In the genomic region with DNA sequence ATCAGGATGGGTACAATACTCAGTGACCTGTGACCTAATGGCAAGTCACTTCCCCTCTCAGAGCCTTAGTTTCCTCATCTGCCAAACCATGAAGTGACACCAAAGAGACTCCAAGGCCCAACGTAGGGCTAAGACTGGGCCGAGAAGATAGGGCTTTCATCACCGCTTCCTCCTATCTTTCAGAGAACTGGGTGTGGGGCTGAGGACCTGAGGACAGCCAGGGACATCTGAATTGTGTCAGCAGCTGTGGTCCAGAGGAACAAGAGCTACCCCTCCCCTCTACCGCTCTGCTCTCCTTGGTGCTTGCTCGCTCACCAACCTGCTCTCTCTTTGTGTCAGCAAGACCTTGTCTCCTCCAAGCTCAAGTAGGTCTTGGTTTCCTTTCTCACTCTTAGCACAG, we compare ENCODE assay signal across 8 mouse cellular contexts. TPM values are rescaled to one million over a fixed set of nuclear protein-coding genes. Genes with fewer than 3 reads are reported as not detected.
DNase-seq lines count a peak whose midpoint lies in the region; ATAC-seq lines count a peak whose summit lies in the region.
"Had no signal": no experiment of that assay in that cellular context is flagged by ENCODE, and none has a peak within 500 bp of the region (broad histone marks: within the 10 kb centered on the region; RNA-seq: fewer than 3 reads in every experiment).

No protein-coding gene starts in this region.

- DNase-seq in A20 (ENCODE audit: low read depth, low spot score): peak; percentile 57
- DNase-seq in CD4-positive helper T cell, adult 2 months (ENCODE audit: low read depth, low spot score): peak; percentile 47
- DNase-seq in gastrocnemius, adult 8-10 months (ENCODE audit: low spot score in 2 of 2): no peak
- no peak for DNase-seq in right cerebral cortex, postnatal 25 days
- DNase-seq in heart, postnatal 25 days (ENCODE audit: low spot score): no peak

- ATAC-seq in inflammation-experienced regulatory T-cells, adult 6 months: peak; percentile 12
- peak; percentile 58 for ATAC-seq in megakaryocyte progenitor cell, adult 5-6 weeks (replicated peaks; ENCODE audit: poor library complexity)
- ATAC-seq: intestine, embryonic 16.5 days had no signal

- intact Hi-C loops in heart, postnatal 25 days (cut with DNase I): no loop called here

RNA-seq across cellular contexts. Expression of a gene that starts 35.7 kb away (rescaled TPM):
- polyA plus RNA-seq in inflammation-experienced regulatory T-cells, adult 6 months (2017; shearing (Covaris generic)): 10 to 100 TPM; 53.4 to 71.7 (median 60.8) TPM
- 36.9 and 37.6 TPM in 2 replicates for total RNA-seq in megakaryocyte progenitor cell, adult 5-6 weeks (2015)
- 29.7 and 34.0 TPM in 2 replicates for total RNA-seq in megakaryocyte progenitor cell, adult 5-6 weeks (2017)
- 10 to 100 TPM; 27.9 to 30.4 (median 29.3) TPM for total RNA-seq in gastrocnemius, adult 8-10 months (2022)
- total RNA-seq in heart, postnatal 25 days (2021): 10 to 100 TPM; 36.5 to 36.6 TPM

RNA-seq across cellular contexts. Expression of a gene that starts 50.5 kb away (rescaled TPM):
- polyA plus RNA-seq in inflammation-experienced regulatory T-cells, adult 6 months (2017; shearing (Covaris generic)): under 1 TPM in 1 of 3 experiments, not detected in 2; 0.26 TPM
- total RNA-seq in megakaryocyte progenitor cell, adult 5-6 weeks (2015): 6.4 and 7.9 TPM in 2 replicates
- 4.0 and 5.7 TPM in 2 replicates for total RNA-seq in megakaryocyte progenitor cell, adult 5-6 weeks (2017)
- total RNA-seq in gastrocnemius, adult 8-10 months (2022): not detected
- total RNA-seq in heart, postnatal 25 days (2021): under 1 TPM; 0.25 to 0.29 TPM

RNA-seq across cellular contexts. Expression of a gene that starts 56.4 kb away (rescaled TPM):
- polyA plus RNA-seq in inflammation-experienced regulatory T-cells, adult 6 months (2017; shearing (Covaris generic)): 100 to 1,000 TPM; 267 to 383 (median 370) TPM
- total RNA-seq in megakaryocyte progenitor cell, adult 5-6 weeks (2015): 46.0 and 48.9 TPM in 2 replicates
- total RNA-seq in megakaryocyte progenitor cell, adult 5-6 weeks (2017): 45.1 and 47.6 TPM in 2 replicates
- 1 to 10 TPM in 1 of 4 experiments, under 1 TPM in 2, not detected in 1; 0.35 to 1.1 (median 0.39) TPM for total RNA-seq in gastrocnemius, adult 8-10 months (2022)
- total RNA-seq in heart, postnatal 25 days (2021): 1 to 10 TPM; 1.6 to 2.3 TPM

Comparison
In these comparisons a context has a peak if more than half of its experiments do, and no peak if none do; other contexts are left out.
1. DNase-seq: peak in A20 (single experiment) and CD4-positive helper T cell, adult 2 months (single experiment); none in gastrocnemius, adult 8-10 months (0 of 2), right cerebral cortex, postnatal 25 days (single experiment) and heart, postnatal 25 days (single experiment).
2. RNA of a gene that starts 56.4 kb away (total RNA-seq): 45.1 to 48.9 TPM in megakaryocyte progenitor cell, adult 5-6 weeks; 1.6 to 2.3 TPM in heart, postnatal 25 days and 0.35 to 1.1 TPM in gastrocnemius, adult 8-10 months; every median in the first group is over 10 times any median in the second.